Mouse (Mus musculus) CH12.LX (cell line): ENCODE results near the gene Gm37240. TPM values are rescaled to one million over a fixed set of nuclear protein-coding genes. Genes with fewer than 3 reads are reported as not detected.

ENCODE experiments used
- DNase-seq: peaks from one replicate; pipeline ENCODE4 v3.0.0-alpha.2; 2013; ENCODE audit errors: extremely low read depth
- H3K27ac ChIP-seq: 2 replicates; pipeline ENCODE4 v1.5.1; 2012; ENCODE audit warnings: low read depth, mild to moderate bottlenecking, control low read depth, moderate library complexity; ENCODE audit not compliant: insufficient read depth
- H3K27me3 ChIP-seq: replicated peaks from 2 replicates; pipeline ENCODE3; 2012; ENCODE audit warnings: inconsistent platforms
- H3K36me3 ChIP-seq, 2 experiments: replicated peaks in 1 of 2; 2 replicates each; pipeline versions ENCODE3 to v1.6.1; 2012; ENCODE audit warnings: inconsistent platforms in 1 of 2, low read length in 1 of 2, mild to moderate bottlenecking in 1 of 2, mixed read lengths in 1 of 2, moderate library complexity in 1 of 2; ENCODE audit not compliant: control insufficient read depth in 1 of 2, insufficient read depth in 1 of 2
- H3K4me1 ChIP-seq, 2 experiments: 2 replicates each; pipeline ENCODE4 v1.6.1; 2012; ENCODE audit warnings: inconsistent platforms in 1 of 2, moderate library complexity in 1 of 2; ENCODE audit not compliant: insufficient read depth in 2 of 2, control insufficient read depth in 1 of 2
- H3K4me2 ChIP-seq: 2 replicates; pipeline ENCODE4 v1.6.1; 2012; ENCODE audit warnings: low read depth, mild to moderate bottlenecking, control low read depth; ENCODE audit not compliant: poor library complexity, insufficient read depth, severe bottlenecking
- H3K4me3 ChIP-seq, 3 experiments: fragments of 150-350 bp in 1 of 3; sonication (generic) in 1 of 3; replicated peaks in 1 of 3; 2 replicates each; pipeline versions ENCODE3 to v1.5.1; 2011 to 2012; ENCODE audit warnings: low read depth in 2 of 3, low read length in 2 of 3, mild to moderate bottlenecking in 2 of 3, moderate library complexity in 2 of 3, control low read depth in 1 of 3, improper control_type of control experiment in 1 of 3, inconsistent platforms in 1 of 3, mixed read lengths in 1 of 3; ENCODE audit not compliant: poor library complexity in 1 of 3
- H3K79me2 ChIP-seq: replicated peaks from 2 replicates; pipeline ENCODE4 v1.6.1; 2012; ENCODE audit warnings: mild to moderate bottlenecking, moderate library complexity; ENCODE audit not compliant: control insufficient read depth, poor library complexity, insufficient read depth, severe bottlenecking; ENCODE audit errors: extremely low read depth
- H3K9ac ChIP-seq: 2 replicates; pipeline ENCODE4 v1.6.1; 2012; ENCODE audit warnings: low read depth, mild to moderate bottlenecking, control low read depth, moderate library complexity; ENCODE audit not compliant: insufficient read depth
- H3K9me3 ChIP-seq: replicated peaks from 2 replicates; pipeline ENCODE3; 2012; ENCODE audit warnings: low read length, inconsistent platforms, mixed read lengths
- BHLHE40 ChIP-seq: IDR thresholded peaks from 2 replicates; pipeline ENCODE4 v1.6.1; 2011; ENCODE audit warnings: mild to moderate bottlenecking, low read depth, low read length, improper control_type of control experiment
- CHD1 ChIP-seq: IDR thresholded peaks from 2 replicates; pipeline ENCODE4 v1.6.1; 2012; ENCODE audit warnings: low read depth, low read length, improper control_type of control experiment, inconsistent platforms
- ELF1 ChIP-seq: IDR thresholded peaks from 2 replicates; pipeline ENCODE4 v1.6.1; 2014; ENCODE audit warnings: low read depth, mild to moderate bottlenecking, inconsistent platforms, low read length, improper control_type of control experiment
- EP300 ChIP-seq: IDR thresholded peaks from 2 replicates; pipeline ENCODE4 v1.6.1; 2011; ENCODE audit warnings: low read length, improper control_type of control experiment
- GABPA ChIP-seq: IDR thresholded peaks from 2 replicates; pipeline ENCODE4 v1.6.1; 2012; ENCODE audit warnings: low read depth, low read length, improper control_type of control experiment, inconsistent platforms; ENCODE audit not compliant: insufficient replicate concordance
- HCFC1 ChIP-seq: IDR thresholded peaks from 2 replicates; pipeline ENCODE4 v1.6.1; 2012; ENCODE audit warnings: low read depth, mild to moderate bottlenecking, inconsistent platforms, low read length, improper control_type of control experiment
- JUND ChIP-seq: conservative IDR thresholded peaks from 2 replicates; pipeline ENCODE4 v1.6.1; 2011; ENCODE audit warnings: low read depth, low read length, improper control_type of control experiment
- KAT2A ChIP-seq: IDR thresholded peaks from 2 replicates; pipeline ENCODE4 v1.6.1; 2012; ENCODE audit warnings: low read length, improper control_type of control experiment, inconsistent platforms; ENCODE audit not compliant: insufficient replicate concordance
- MAFK ChIP-seq: IDR thresholded peaks from 2 replicates; pipeline ENCODE4 v1.6.1; 2011; ENCODE audit warnings: low read length, improper control_type of control experiment; ENCODE audit not compliant: insufficient replicate concordance
- MAZ ChIP-seq: IDR thresholded peaks from 2 replicates; pipeline ENCODE4 v1.6.1; 2012; ENCODE audit warnings: low read depth, mild to moderate bottlenecking, inconsistent platforms, low read length, improper control_type of control experiment, moderate library complexity
- MXI1 ChIP-seq: IDR thresholded peaks from 2 replicates; pipeline ENCODE4 v1.6.1; 2011; ENCODE audit warnings: mild to moderate bottlenecking, low read depth, low read length, improper control_type of control experiment
- MYC ChIP-seq: IDR thresholded peaks from 2 replicates; pipeline ENCODE4 v1.6.1; 2011; ENCODE audit warnings: low read depth, mild to moderate bottlenecking, improper control_type of control experiment, low read length
- PAX5 ChIP-seq: IDR thresholded peaks from 2 replicates; pipeline ENCODE4 v1.6.1; 2012; ENCODE audit warnings: low read length, inconsistent platforms, mixed read lengths
- POLR2A ChIP-seq: IDR thresholded peaks from 2 replicates; pipeline ENCODE4 v1.6.1; 2011; ENCODE audit warnings: low read depth, mild to moderate bottlenecking, improper control_type of control experiment, low read length
- POLR2AphosphoS2 ChIP-seq: IDR thresholded peaks from 2 replicates; pipeline ENCODE4 v1.6.1; 2011; ENCODE audit warnings: low read depth, low read length, improper control_type of control experiment
- RAD21 ChIP-seq: IDR thresholded peaks from 2 replicates; pipeline ENCODE4 v1.6.1; 2011; ENCODE audit warnings: low read depth, mild to moderate bottlenecking, low read length, improper control_type of control experiment, moderate library complexity
- RCOR1 ChIP-seq: conservative IDR thresholded peaks from 2 replicates; pipeline ENCODE4 v1.6.1; 2012; ENCODE audit warnings: low read depth, mild to moderate bottlenecking, inconsistent platforms, low read length, improper control_type of control experiment
- SIN3A ChIP-seq: IDR thresholded peaks from 2 replicates; pipeline ENCODE4 v1.6.1; 2012; ENCODE audit warnings: low read length, improper control_type of control experiment, inconsistent platforms
- TCF12 ChIP-seq: IDR thresholded peaks from 2 replicates; pipeline ENCODE4 v1.6.1; 2014; ENCODE audit warnings: low read depth, mild to moderate bottlenecking, inconsistent platforms, low read length, improper control_type of control experiment
- UBTF ChIP-seq: IDR thresholded peaks from 2 replicates; pipeline ENCODE4 v1.6.1; 2012; ENCODE audit warnings: low read depth, mild to moderate bottlenecking, inconsistent platforms, low read length, improper control_type of control experiment, moderate library complexity
- USF1 ChIP-seq: IDR thresholded peaks from 2 replicates; pipeline ENCODE4 v1.6.1; 2014; ENCODE audit warnings: low read depth, mild to moderate bottlenecking, inconsistent platforms, low read length, improper control_type of control experiment
- USF2 ChIP-seq: conservative IDR thresholded peaks from 2 replicates; pipeline ENCODE4 v1.6.1; 2011; ENCODE audit warnings: low read depth, low read length, improper control_type of control experiment
- ZC3H11A ChIP-seq: IDR thresholded peaks from 2 replicates; pipeline ENCODE4 v1.6.1; 2012; ENCODE audit warnings: low read depth, mild to moderate bottlenecking, inconsistent platforms, low read length, improper control_type of control experiment
- ZKSCAN1 ChIP-seq: IDR thresholded peaks from 2 replicates; pipeline ENCODE4 v1.6.1; 2012; ENCODE audit warnings: low read depth, inconsistent platforms, low read length, improper control_type of control experiment, borderline replicate concordance
- ZMIZ1 ChIP-seq: IDR thresholded peaks from 2 replicates; pipeline ENCODE4 v1.6.1; 2012; ENCODE audit warnings: low read depth, mild to moderate bottlenecking, inconsistent platforms, low read length, improper control_type of control experiment
- ZNF384 ChIP-seq: IDR thresholded peaks from 2 replicates; pipeline ENCODE4 v1.6.1; 2012; ENCODE audit warnings: low read depth, low read length, improper control_type of control experiment, inconsistent platforms
- dilution Hi-C: fragments of 300-500 bp; cut with MboI; formaldehyde crosslinking; loops from 2 replicates; pipeline ENCODE4 v1.14.3; 2020; ENCODE audit warnings: low sequenced_read_pairs; ENCODE audit not compliant: extremely low pct_unique_long_range_greater_than_20kb, extremely low pct_ligation_motif_present
- in situ Hi-C: fragments of 300-500 bp; cut with MboI; formaldehyde crosslinking; loops from 3 replicates; pipeline ENCODE4 v1.14.3; 2019; ENCODE audit warnings: low sequenced_read_pairs, low pct_ligation_motif_present, low pct_unique_long_range_greater_than_20kb, mixed read lengths
- polyA plus RNA-seq: library from polyadenylated mRNA; unstranded; fragments of >175 nt; gene quantifications from 2 replicates; pipeline ENCODE4 v1.2.1, GENCODE M21; 2012; ENCODE audit warnings: low read depth; ENCODE audit not compliant: insufficient read length
- total RNA-seq, 2 experiments: library from RNA; depleted of rRNA; stranded (reverse); fragments of 300-350 nt in 1 of 2; fragments of >200 nt in 1 of 2; gene quantifications; 2 replicates each; pipeline ENCODE4 v1.2.3; 2012 to 2014

Gene Gm37240
- total and polyA plus RNA-seq, 3 experiments = 0.08 to 0.19 (median 0.14) TPM

DNA sequence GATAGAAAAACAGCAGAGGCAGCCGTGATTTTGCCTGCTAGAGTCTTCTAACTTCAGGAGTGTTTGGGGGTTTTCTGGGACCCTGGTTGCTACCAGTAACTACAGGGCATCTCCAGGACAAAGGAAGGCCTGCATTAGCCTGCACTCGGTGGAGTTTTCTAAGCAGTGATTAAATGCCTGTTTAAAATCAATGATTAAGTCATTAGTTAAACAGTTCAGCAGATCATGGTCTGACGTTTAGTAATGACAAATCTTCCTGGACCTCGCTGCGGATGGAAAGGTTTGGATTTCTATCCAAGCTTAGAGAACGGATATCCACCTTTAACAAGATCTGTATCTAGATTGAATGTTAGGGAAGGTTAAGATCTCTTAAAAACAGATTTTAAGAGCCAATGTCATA is 1246.8 kb downstream of the Gm37240 start:
- in situ Hi-C loops (no loop called here), dilution Hi-C loops (no loop called here)

DNA sequence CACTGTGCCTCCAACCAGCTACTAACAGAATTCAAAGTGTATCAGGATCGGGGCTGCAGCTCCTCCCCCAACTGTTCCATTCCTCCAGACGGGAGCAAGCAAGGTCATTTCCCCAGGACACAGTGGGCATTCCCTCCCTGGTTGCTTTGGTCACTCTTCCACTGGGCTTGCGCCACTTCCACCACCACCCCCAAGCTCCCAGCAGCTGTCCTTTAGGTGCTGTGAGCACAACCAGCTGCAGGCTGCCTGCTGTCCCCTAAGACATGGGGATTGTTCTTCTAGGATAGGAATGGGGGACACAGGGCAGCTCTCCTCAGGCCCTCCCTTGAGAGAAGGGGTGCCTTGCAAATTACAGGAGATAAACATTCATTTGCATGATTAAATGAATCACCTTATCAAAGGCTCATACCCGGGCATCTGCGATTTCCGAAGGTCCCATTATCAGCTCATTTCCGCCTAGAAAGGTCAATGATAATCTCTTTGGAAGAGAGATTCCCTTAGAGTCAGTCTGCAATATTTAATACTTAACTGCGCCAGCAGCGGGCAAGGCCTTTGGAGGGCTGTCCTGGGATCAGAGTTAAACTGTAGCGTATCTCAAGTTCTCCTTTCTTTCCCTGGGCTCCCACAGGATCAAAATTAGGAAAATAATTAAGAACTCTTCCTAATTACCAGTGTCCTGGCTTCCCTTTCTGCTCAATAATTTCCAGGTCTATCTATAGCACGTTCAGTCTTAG is 1247.4 kb downstream of the Gm37240 start:
- no peak for TF ChIP-seq JUND
- TF ChIP-seq POLR2AphosphoS2 = no peak
- TF ChIP-seq MAZ = no peak
- TF ChIP-seq MXI1 = no peak
- no peak for TF ChIP-seq KAT2A
- TF ChIP-seq USF1 = no peak
- TF ChIP-seq SIN3A = no peak
- TF ChIP-seq RCOR1 = no peak
- no peak for TF ChIP-seq USF2
- no peak for TF ChIP-seq TCF12
- TF ChIP-seq BHLHE40 = no peak
- TF ChIP-seq ZC3H11A = no peak
- H3K4me1 ChIP-seq = peaks cover 0 to 2% of the 10 kb centered on the region in 2 experiments; a peak in 2 of 4 replicates
- in situ Hi-C loops (no loop called here), dilution Hi-C loops (no loop called here)
- H3K79me2 ChIP-seq = no peaks in the 10 kb centered on the region
- H3K27me3 ChIP-seq = no peaks in the 10 kb centered on the region
- H3K36me3 ChIP-seq = no peaks in the 10 kb centered on the region
- no peak overlapping the region for H3K9ac ChIP-seq
- no peak overlapping the region for H3K27ac ChIP-seq
- H3K9me3 ChIP-seq = no peaks in the 10 kb centered on the region
- no peak overlapping the region for H3K4me3 ChIP-seq
- no peak overlapping the region for H3K4me2 ChIP-seq
- no peak for DNase-seq

More for the DNA sequence above, 1246.8 kb downstream of the Gm37240 start:
- TF ChIP-seq HCFC1 = no peak
- no peak for TF ChIP-seq RAD21
- no peak for TF ChIP-seq CHD1
- TF ChIP-seq GABPA = no peak
- TF ChIP-seq BHLHE40 = no peak
- no peak for TF ChIP-seq EP300
- TF ChIP-seq ZMIZ1 = no peak
- no peak for TF ChIP-seq POLR2AphosphoS2
- TF ChIP-seq ZKSCAN1 = no peak
- no peak for TF ChIP-seq ZNF384
- no peak for TF ChIP-seq SIN3A
- no peak for TF ChIP-seq MYC
- TF ChIP-seq UBTF = no peak
- TF ChIP-seq ELF1 = no peak
- no peak for TF ChIP-seq JUND
- TF ChIP-seq MAFK = no peak
- TF ChIP-seq PAX5 = no peak
- TF ChIP-seq KAT2A = no peak
- no peak for TF ChIP-seq POLR2A
- Histone ChIP-seq H3K36me3 (no peaks in the 10 kb centered on the region), H3K4me3 (no peak overlapping the region), H3K27me3 (no peaks in the 10 kb centered on the region), H3K79me2 (no peaks in the 10 kb centered on the region), H3K4me2 (no peak overlapping the region), H3K9ac (no peak overlapping the region), H3K4me1 (peaks cover 0 to 2% of the 10 kb centered on the region in 2 experiments; a peak in 2 of 4 replicates), H3K27ac (no peak overlapping the region), H3K9me3 (no peaks in the 10 kb centered on the region)
- DNase-seq = no peak
